Mouse (Mus musculus) WW6 (cell line): ENCODE data around the gene Tmem125.
A peak's percentile ranks its signal among the peaks of the same experiment; 100 is the strongest.
"Not testable (repeated sequence)": the region's sequence is repeated elsewhere in the genome, so short reads cannot be mapped to it uniquely, and the experiment has no call there.

Source experiments
- DNase-seq: peaks from one replicate; pipeline ENCODE4 v3.0.0-alpha.2; 2013; ENCODE audit warnings: low read depth, low spot score

The Tmem125 gene

GRCm38 (mm10) chr4:118543592-118544260, at the start of gene Tmem125:
Gene Tmem125, minus strand, starts transcription at chr4:118544044.
- DNase-seq = peak; percentile 49

GRCm38 (mm10) chr4:118589733-118590130, 45.9 kb upstream of the Tmem125 start:
- peak; percentile 50 for DNase-seq

- no peak for DNase-seq
These were observed 45.3 kb upstream of the Tmem125 start for GRCm38 (mm10) chr4:118589053-118589732.

GRCm38 (mm10) chr4:118582629-118583028, 38.8 kb upstream of the Tmem125 start:
- DNase-seq = no peak

- DNase-seq = no peak
These were observed 37.7 kb upstream of the Tmem125 start for GRCm38 (mm10) chr4:118581508-118581907.

GRCm38 (mm10) chr4:118579313-118579712, 35.5 kb upstream of the Tmem125 start:
- DNase-seq = no peak

GRCm38 (mm10) chr4:118576097-118576496, 32.3 kb upstream of the Tmem125 start:
- DNase-seq = peak; percentile 66

GRCm38 (mm10) chr4:118571441-118571840, 27.6 kb upstream of the Tmem125 start:
- no peak for DNase-seq

GRCm38 (mm10) chr4:118569320-118569719, 25.5 kb upstream of the Tmem125 start:
- no peak for DNase-seq

GRCm38 (mm10) chr4:118568709-118569108, 24.9 kb upstream of the Tmem125 start:
- DNase-seq = no peak

- no peak for DNase-seq
These were observed 22.4 kb upstream of the Tmem125 start for GRCm38 (mm10) chr4:118566161-118566676.

GRCm38 (mm10) chr4:118564926-118565279, 21.1 kb upstream of the Tmem125 start:
- DNase-seq = no peak

- no peak for DNase-seq
These were observed 20.4 kb upstream of the Tmem125 start for GRCm38 (mm10) chr4:118564062-118564925.

GRCm38 (mm10) chr4:118553039-118553649, 9.3 kb upstream of the Tmem125 start:
- DNase-seq = no peak

GRCm38 (mm10) chr4:118548130-118548480, 4.3 kb upstream of the Tmem125 start:
- DNase-seq = peak; percentile 85

GRCm38 (mm10) chr4:118547424-118548129, 3.7 kb upstream of the Tmem125 start:
- DNase-seq = not testable (repeated sequence)

- DNase-seq = no peak
These were observed 740 bp upstream of the Tmem125 start for GRCm38 (mm10) chr4:118544441-118545127.

- peak; percentile 7 for DNase-seq
These were observed 700 bp downstream of the Tmem125 start for GRCm38 (mm10) chr4:118543158-118543530.

- no peak for DNase-seq
These were observed 1.2 kb downstream of the Tmem125 start for GRCm38 (mm10) chr4:118542510-118543157.

GRCm38 (mm10) chr4:118539904-118540303, 3.9 kb downstream of the Tmem125 start:
- DNase-seq = no peak
